Mouse (Mus musculus) heart, embryonic 14.5 days (tissue): ENCODE data around the gene Sufu. TPM values are rescaled to one million over a fixed set of nuclear protein-coding genes. Genes with fewer than 3 reads are reported as not detected.

Experiments
- ATAC-seq: fragments of 200-750 bp; cut with Nextera tagmentation; 2 replicates; pipeline ENCODE4 v1.8.0; 2017; ENCODE audit warnings: low read depth, moderate TSS enrichment; ENCODE audit not compliant: insufficient number of reproducible peaks, insufficient read depth, low FRiP score
- H3K27ac ChIP-seq, 2 experiments: fragments of 200-500 bp in 1 of 2; fragments of 300-500 bp in 1 of 2; sonication (generic) in 1 of 2; replicated peaks in 1 of 2; 2 replicates each; pipeline ENCODE4 v1.5.1; 2012 to 2014; ENCODE audit warnings: low read depth in 2 of 2, low read length in 2 of 2, control low read depth in 1 of 2, mild to moderate bottlenecking in 1 of 2, mixed read lengths in 1 of 2; ENCODE audit not compliant: control insufficient read depth in 1 of 2, insufficient read depth in 1 of 2
- H3K27me3 ChIP-seq: fragments of 300-500 bp; sonication (generic); 2 replicates; pipeline ENCODE4 v1.6.1; 2014; ENCODE audit warnings: mild to moderate bottlenecking, low read length, control low read depth; ENCODE audit not compliant: control insufficient read depth, insufficient read depth
- H3K36me3 ChIP-seq: fragments of 300-500 bp; sonication (generic); 2 replicates; pipeline ENCODE4 v1.6.1; 2014; ENCODE audit warnings: mild to moderate bottlenecking, control low read depth, low read length, mixed read lengths; ENCODE audit not compliant: control insufficient read depth, insufficient read depth
- H3K4me1 ChIP-seq, 2 experiments: fragments of 200-500 bp in 1 of 2; fragments of 300-500 bp in 1 of 2; sonication (generic) in 1 of 2; 2 replicates each; pipeline ENCODE4 v1.6.1; 2012 to 2014; ENCODE audit warnings: low read length in 2 of 2, control low read depth in 1 of 2, mixed read lengths in 1 of 2; ENCODE audit not compliant: control insufficient read depth in 2 of 2, insufficient read depth in 2 of 2
- H3K4me2 ChIP-seq: fragments of 300-500 bp; sonication (generic); 2 replicates; pipeline ENCODE4 v1.6.1; 2014; ENCODE audit warnings: mild to moderate bottlenecking, low read length
- H3K4me3 ChIP-seq, 2 experiments: fragments of 200-500 bp in 1 of 2; fragments of 300-500 bp in 1 of 2; sonication (generic) in 1 of 2; 2 replicates each; pipeline ENCODE4 v1.5.1; 2012 to 2014; ENCODE audit warnings: low read length in 2 of 2, mild to moderate bottlenecking in 2 of 2, control low read depth in 1 of 2, low read depth in 1 of 2, moderate library complexity in 1 of 2; ENCODE audit not compliant: control insufficient read depth in 1 of 2, insufficient read depth in 1 of 2
- H3K9ac ChIP-seq: fragments of 300-500 bp; sonication (generic); 2 replicates; pipeline ENCODE4 v1.6.1; 2014; ENCODE audit warnings: mild to moderate bottlenecking, low read length
- H3K9me3 ChIP-seq: fragments of 300-500 bp; sonication (generic); 2 replicates; pipeline ENCODE4 v1.6.1; 2016; ENCODE audit warnings: low read length, control low read depth; ENCODE audit not compliant: control insufficient read depth
- WGBS: fragments of 180-500 bp; shearing (Covaris S2); extraction: QIAGEN DNeasy Blood & Tissue Kit; methylation state at CpG from one replicate; pipeline ENCODE4 v1.1.7; 2014; 5-methylcytosine and 5-hydroxymethylcytosine counted together
- polyA plus RNA-seq: library from polyadenylated mRNA; unstranded; fragments of >200 nt; fragmentation: Nextera tagmentation; extraction: Ambion mirVana; gene quantifications from 2 replicates; pipeline ENCODE4 v1.2.1, GENCODE M21; 2014

Sufu gene
- polyA plus RNA-seq, 1 experiment from 2014 or later, result 18.8 TPM

GRCm38 (mm10) chr19:46516667-46517528, 120.2 kb downstream of the Sufu start:
- Histone ChIP-seq H3K9me3 (no peaks in the 10 kb centered on the region), H3K27ac (0 out of 4 replicates have a peak overlapping the region, but pooled peaks of 1 of the 2 experiments have one; percentile 38)
- 62% methylated on average over 3 of the region's 3 CpGs for WGBS

GRCm38 (mm10) chr19:46517529-46518351, 121.0 kb downstream of the Sufu start:
- Histone ChIP-seq H3K4me3 (peak overlapping the region in 1 of 2 experiments; percentile 18; a peak in 1 of 4 replicates), H3K36me3 (peaks cover 46% of the 10 kb centered on the region), H3K9me3 (no peaks in the 10 kb centered on the region), H3K27me3 (no peaks in the 10 kb centered on the region), H3K9ac (peak overlapping the region; percentile 69), H3K4me2 (peak overlapping the region; percentile 71), H3K4me1 (peaks cover 16 to 28% of the 10 kb centered on the region in 2 experiments), H3K27ac (peak overlapping the region in 1 of 2 experiments; percentile 38; a peak in 1 of 4 replicates)
- 0 out of 2 replicates have a peak, but pooled peaks have one; percentile 3 for ATAC-seq
- 37% methylated on average over 11 of the region's 14 CpGs for WGBS

More at GRCm38 (mm10) chr19:46516667-46517528, 120.2 kb downstream of the Sufu start:
- Histone ChIP-seq H3K4me3 (no peak overlapping the region), H3K36me3 (peaks cover 55% of the 10 kb centered on the region), H3K27me3 (no peaks in the 10 kb centered on the region), H3K4me2 (no peak overlapping the region), H3K9ac (no peak overlapping the region), H3K4me1 (peaks cover 12 to 19% of the 10 kb centered on the region in 2 experiments)
- no peak for ATAC-seq

GRCm38 (mm10) chr19:46518352-46518787, 121.7 kb downstream of the Sufu start:
- Histone ChIP-seq H3K9ac (peak overlapping the region; percentile 69), H3K27me3 (no peaks in the 10 kb centered on the region), H3K9me3 (no peaks in the 10 kb centered on the region), H3K36me3 (peaks cover 40% of the 10 kb centered on the region), H3K4me2 (peak overlapping the region; percentile 71), H3K27ac (peak overlapping the region in 1 of 2 experiments; percentile 50; a peak in 1 of 4 replicates), H3K4me3 (peak overlapping the region; percentile 2 to 18; a peak in 2 of 4 replicates), H3K4me1 (peaks cover 22 to 34% of the 10 kb centered on the region in 2 experiments)
- 0% methylated on average over 13 of the region's 13 CpGs for WGBS
- ATAC-seq, result peak; percentile 40

GRCm38 (mm10) chr19:46518828-46519621, 122.3 kb downstream of the Sufu start:
- Histone ChIP-seq H3K4me2 (peak overlapping the region; percentile 71), H3K27me3 (no peaks in the 10 kb centered on the region), H3K27ac (peak overlapping the region in 1 of 2 experiments; percentile 50; a peak in 1 of 4 replicates), H3K4me3 (0 out of 4 replicates have a peak overlapping the region, but pooled peaks of 1 of the 2 experiments have one; percentile 18), H3K4me1 (peaks cover 28 to 41% of the 10 kb centered on the region in 2 experiments), H3K9ac (peak overlapping the region; percentile 69), H3K9me3 (no peaks in the 10 kb centered on the region), H3K36me3 (peaks cover 34% of the 10 kb centered on the region)
- no peak for ATAC-seq
- 8% methylated on average over 5 of the region's 5 CpGs for WGBS

- no peak overlapping the region for H3K4me3 ChIP-seq
- peaks cover 45 to 67% of the 10 kb centered on the region in 2 experiments for H3K4me1 ChIP-seq
- no peak overlapping the region for H3K4me2 ChIP-seq
- H3K9ac ChIP-seq, result no peak overlapping the region
- no peak for ATAC-seq
- H3K36me3 ChIP-seq, result peaks cover 7% of the 10 kb centered on the region; the same call in 1 of the 2 replicates
- no peaks in the 10 kb centered on the region for H3K27me3 ChIP-seq
- H3K9me3 ChIP-seq, result no peaks in the 10 kb centered on the region
- H3K27ac ChIP-seq, result 0 out of 4 replicates have a peak overlapping the region, but pooled peaks of 1 of the 2 experiments have one; percentile 15
Observed at GRCm38 (mm10) chr19:46521698-46522097, 125.0 kb downstream of the Sufu start.

- Histone ChIP-seq H3K27me3 (no peaks in the 10 kb centered on the region), H3K4me1 (peaks cover 47 to 73% of the 10 kb centered on the region in 2 experiments), H3K9me3 (no peaks in the 10 kb centered on the region), H3K36me3 (no peaks in the 10 kb centered on the region), H3K4me3 (no peak overlapping the region), H3K27ac (peak overlapping the region in 1 of 2 experiments; percentile 15; a peak in 2 of 4 replicates), H3K4me2 (peak overlapping the region; percentile 3; the same call in 1 of the 2 replicates), H3K9ac (no peak overlapping the region)
- ATAC-seq, result no peak
- 14% methylated on average over 15 of the region's 15 CpGs for WGBS
Observed at GRCm38 (mm10) chr19:46522433-46523044, 125.8 kb downstream of the Sufu start.
